Mouse (Mus musculus): ENCODE measurements around the gene Flrt1. TPM values are rescaled to one million over a fixed set of nuclear protein-coding genes. Genes with fewer than 3 reads are reported as not detected.

Flrt1 gene
- total and polyA plus RNA-seq, 3 experiments, result not detected

DNA sequence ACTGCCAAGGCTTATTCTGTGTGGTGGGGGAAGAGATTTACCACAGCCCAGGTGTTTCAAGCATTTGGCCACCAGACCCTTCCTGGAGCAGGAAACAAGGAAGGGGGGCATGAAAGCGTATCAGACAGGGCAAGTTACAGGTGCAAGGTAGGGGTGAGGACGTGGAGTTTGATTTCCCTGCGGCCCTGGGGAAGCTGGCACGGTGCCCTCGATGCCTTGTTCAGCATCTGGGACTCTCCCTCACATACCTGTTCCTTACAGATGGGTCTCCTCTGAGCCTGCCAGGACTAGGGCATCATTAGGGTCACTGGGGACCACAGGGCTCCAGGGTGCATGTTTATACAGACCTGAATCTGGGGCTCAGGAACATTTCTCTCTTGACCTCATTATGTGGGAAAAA lies 12.8 kb downstream of the Flrt1 start:
- H3K4me1 ChIP-seq (ENCODE audit: control insufficient read depth in 1 of 2, insufficient read depth in 2 of 2), result peaks cover 0 to 9% of the 10 kb centered on the region in 2 experiments; a peak in 2 of 4 replicates
- H3K9ac ChIP-seq (ENCODE audit: insufficient read depth, low read depth), result no peak overlapping the region
- no peaks in the 10 kb centered on the region for H3K9me3 ChIP-seq (replicated peaks; ENCODE audit: low read length)
- in situ Hi-C loops (cut with MboI; ENCODE audit: low pct_ligation_motif_present, low pct_unique_long_range_greater_than_20kb, low sequenced_read_pairs), result no loop called here
- no peaks in the 10 kb centered on the region for H3K36me3 ChIP-seq (replicated peaks in 1 of 2; ENCODE audit: control insufficient read depth in 1 of 2, insufficient read depth in 1 of 2, low read length in 1 of 2)
- H3K27me3 ChIP-seq (replicated peaks), result peaks cover 92% of the 10 kb centered on the region
- no peaks in the 10 kb centered on the region for H3K79me2 ChIP-seq (replicated peaks; ENCODE audit: control insufficient read depth, extremely low read depth, insufficient read depth, poor library complexity, severe bottlenecking)
- DNase-seq (ENCODE audit: extremely low read depth), result no peak
- no peak overlapping the region for H3K4me2 ChIP-seq (ENCODE audit: insufficient read depth, low read depth, poor library complexity, severe bottlenecking)
- TF ChIP-seq HCFC1 (IDR thresholded peaks at IDR 0.05; ENCODE audit: low read depth, low read length) (no peak), MXI1 (IDR thresholded peaks at IDR 0.05; ENCODE audit: low read depth, low read length) (no peak), ZC3H11A (IDR thresholded peaks at IDR 0.05; ENCODE audit: low read depth, low read length) (no peak), USF2 (conservative IDR thresholded peaks at IDR 0.05; ENCODE audit: low read depth, low read length) (no peak), CTCF (conservative IDR thresholded peaks at IDR 0.05 in 1 of 2, IDR thresholded peaks at IDR 0.05 in 1 of 2; ENCODE audit: low read depth in 2 of 2, low read length in 2 of 2) (no peak), GABPA (IDR thresholded peaks at IDR 0.05; ENCODE audit: insufficient replicate concordance, low read depth, low read length) (no peak), USF1 (IDR thresholded peaks at IDR 0.05; ENCODE audit: low read depth, low read length) (no peak), JUN (IDR thresholded peaks at IDR 0.05; ENCODE audit: insufficient read depth, low read depth, low read length) (no peak), KAT2A (IDR thresholded peaks at IDR 0.05; ENCODE audit: insufficient replicate concordance, low read length) (no peak)
- H3K4me3 ChIP-seq (replicated peaks in 1 of 3; ENCODE audit: low read depth in 2 of 3, low read length in 2 of 3, poor library complexity in 1 of 3), result no peak overlapping the region
- no peak overlapping the region for H3K27ac ChIP-seq (ENCODE audit: insufficient read depth, low read depth)
- dilution Hi-C loops (cut with MboI; ENCODE audit: extremely low pct_ligation_motif_present, extremely low pct_unique_long_range_greater_than_20kb, low sequenced_read_pairs), result no loop called here

DNA sequence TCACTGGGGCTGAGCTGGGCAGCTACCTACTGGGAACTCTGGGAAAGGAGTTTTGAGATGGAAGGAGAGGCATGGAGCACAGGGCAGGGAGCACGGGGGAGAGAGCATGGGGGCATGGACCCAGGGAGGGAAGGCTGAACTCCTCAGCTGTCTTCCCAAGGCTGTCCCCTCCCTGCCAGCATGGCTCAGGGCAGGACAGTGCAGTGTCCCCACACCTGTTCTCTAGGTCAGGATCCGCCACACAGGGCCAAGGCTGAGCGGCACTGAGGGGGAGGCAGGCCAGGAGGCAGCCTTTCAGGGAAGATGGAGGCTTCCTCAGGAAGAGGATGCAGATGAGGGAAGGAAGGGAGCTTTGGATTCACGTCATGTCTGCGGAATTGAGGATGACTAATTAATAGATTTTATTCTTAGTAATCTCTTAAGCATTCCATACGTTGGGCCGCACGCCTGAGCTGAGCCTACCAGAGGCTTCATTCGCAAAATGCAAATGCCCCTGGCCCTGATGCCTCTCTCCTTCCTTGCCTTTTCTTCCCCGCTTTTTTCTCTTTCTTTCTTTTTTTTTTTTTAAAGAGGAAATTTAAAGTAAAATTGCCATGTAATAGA lies 14.0 kb downstream of the Flrt1 start:
- Histone ChIP-seq H3K27ac (ENCODE audit: insufficient read depth, low read depth) (no peak overlapping the region), H3K9ac (ENCODE audit: insufficient read depth, low read depth) (no peak overlapping the region), H3K9me3 (replicated peaks; ENCODE audit: low read length) (no peaks in the 10 kb centered on the region), H3K79me2 (replicated peaks; ENCODE audit: control insufficient read depth, extremely low read depth, insufficient read depth, poor library complexity, severe bottlenecking) (no peaks in the 10 kb centered on the region), H3K4me2 (ENCODE audit: insufficient read depth, low read depth, poor library complexity, severe bottlenecking) (no peak overlapping the region), H3K4me1 (ENCODE audit: control insufficient read depth in 1 of 2, insufficient read depth in 2 of 2) (peaks cover 0 to 10% of the 10 kb centered on the region in 2 experiments; a peak in 2 of 4 replicates), H3K27me3 (replicated peaks) (peaks cover 92% of the 10 kb centered on the region), H3K36me3 (replicated peaks in 1 of 2; ENCODE audit: control insufficient read depth in 1 of 2, insufficient read depth in 1 of 2, low read length in 1 of 2) (no peaks in the 10 kb centered on the region), H3K4me3 (replicated peaks in 1 of 3; ENCODE audit: low read depth in 2 of 3, low read length in 2 of 3, poor library complexity in 1 of 3) (no peak overlapping the region)
- no peak for DNase-seq (ENCODE audit: extremely low read depth)
- in situ Hi-C loops (cut with MboI; ENCODE audit: low pct_ligation_motif_present, low pct_unique_long_range_greater_than_20kb, low sequenced_read_pairs) (no loop called here), dilution Hi-C loops (cut with MboI; ENCODE audit: extremely low pct_ligation_motif_present, extremely low pct_unique_long_range_greater_than_20kb, low sequenced_read_pairs) (no loop called here)
- TF ChIP-seq ETS1 (conservative IDR thresholded peaks at IDR 0.05; ENCODE audit: low read depth, low read length), result no peak
- no peak for TF ChIP-seq TBP (conservative IDR thresholded peaks at IDR 0.05; ENCODE audit: low read depth, low read length)

DNA sequence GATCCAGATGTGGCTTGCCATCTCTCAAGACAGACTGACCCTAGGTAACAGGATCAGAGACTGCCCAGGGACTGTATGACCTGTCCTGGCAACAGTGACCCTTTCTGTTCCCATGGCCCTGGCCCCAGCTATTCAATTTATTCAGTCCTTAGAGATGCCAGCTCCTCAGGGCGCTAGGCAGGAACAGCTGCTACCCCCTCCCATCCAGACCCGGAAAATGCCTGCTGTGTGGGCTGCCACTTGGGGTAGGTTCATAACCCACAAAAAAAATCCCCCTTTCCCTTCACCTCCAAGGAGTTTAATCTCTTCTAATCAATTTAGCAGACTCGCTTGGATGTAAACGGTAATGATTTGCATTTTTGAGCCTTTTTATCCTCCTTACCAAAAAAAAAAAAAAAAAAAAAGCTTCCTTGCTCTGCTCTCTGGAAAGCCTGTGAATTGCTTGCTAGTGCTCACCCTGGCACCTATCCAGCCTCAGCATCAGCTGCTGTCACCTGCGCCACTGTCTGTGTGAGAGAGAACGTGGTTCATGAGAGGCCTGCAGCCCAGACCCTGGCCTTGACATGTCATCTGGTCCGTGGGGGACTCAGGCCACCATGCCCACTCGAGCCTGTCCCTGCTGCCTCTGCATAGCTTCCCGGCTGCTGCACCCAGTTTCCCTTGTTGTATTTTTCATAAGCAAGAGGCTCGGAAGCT lies 15.0 kb downstream of the Flrt1 start:
- peaks cover 92% of the 10 kb centered on the region for H3K27me3 ChIP-seq (replicated peaks)
- in situ Hi-C loops (cut with MboI; ENCODE audit: low pct_ligation_motif_present, low pct_unique_long_range_greater_than_20kb, low sequenced_read_pairs) (no loop called here), dilution Hi-C loops (cut with MboI; ENCODE audit: extremely low pct_ligation_motif_present, extremely low pct_unique_long_range_greater_than_20kb, low sequenced_read_pairs) (no loop called here)
- peaks cover 0 to 10% of the 10 kb centered on the region in 2 experiments; a peak in 2 of 4 replicates for H3K4me1 ChIP-seq (ENCODE audit: control insufficient read depth in 1 of 2, insufficient read depth in 2 of 2)
- no peak for DNase-seq (ENCODE audit: extremely low read depth)
- H3K9ac ChIP-seq (ENCODE audit: insufficient read depth, low read depth), result no peak overlapping the region
- H3K4me3 ChIP-seq (replicated peaks in 1 of 3; ENCODE audit: low read depth in 2 of 3, low read length in 2 of 3, poor library complexity in 1 of 3), result no peak overlapping the region
- no peak overlapping the region for H3K4me2 ChIP-seq (ENCODE audit: insufficient read depth, low read depth, poor library complexity, severe bottlenecking)
- H3K36me3 ChIP-seq (replicated peaks in 1 of 2; ENCODE audit: control insufficient read depth in 1 of 2, insufficient read depth in 1 of 2, low read length in 1 of 2), result no peaks in the 10 kb centered on the region
- H3K79me2 ChIP-seq (replicated peaks; ENCODE audit: control insufficient read depth, extremely low read depth, insufficient read depth, poor library complexity, severe bottlenecking), result no peaks in the 10 kb centered on the region
- no peak for TF ChIP-seq UBTF (IDR thresholded peaks at IDR 0.05; ENCODE audit: low read depth, low read length)
- no peak for TF ChIP-seq CHD2 (IDR thresholded peaks at IDR 0.05; ENCODE audit: low read length)
- TF ChIP-seq KAT2A (IDR thresholded peaks at IDR 0.05; ENCODE audit: insufficient replicate concordance, low read length), result no peak
- no peak for TF ChIP-seq SIN3A (IDR thresholded peaks at IDR 0.05; ENCODE audit: low read length)
- no peak for TF ChIP-seq GABPA (IDR thresholded peaks at IDR 0.05; ENCODE audit: insufficient replicate concordance, low read depth, low read length)
- no peak for TF ChIP-seq ETS1 (conservative IDR thresholded peaks at IDR 0.05; ENCODE audit: low read depth, low read length)
- TF ChIP-seq HCFC1 (IDR thresholded peaks at IDR 0.05; ENCODE audit: low read depth, low read length), result no peak
- TF ChIP-seq TBP (conservative IDR thresholded peaks at IDR 0.05; ENCODE audit: low read depth, low read length), result no peak
- TF ChIP-seq MAX (IDR thresholded peaks at IDR 0.05; ENCODE audit: low read length), result no peak
- no peak for TF ChIP-seq ELF1 (IDR thresholded peaks at IDR 0.05; ENCODE audit: low read depth, low read length)
- TF ChIP-seq MXI1 (IDR thresholded peaks at IDR 0.05; ENCODE audit: low read depth, low read length), result no peak
- no peak for TF ChIP-seq ZKSCAN1 (IDR thresholded peaks at IDR 0.05; ENCODE audit: borderline replicate concordance, low read depth, low read length)
- no peak for TF ChIP-seq ZC3H11A (IDR thresholded peaks at IDR 0.05; ENCODE audit: low read depth, low read length)
- no peak for TF ChIP-seq USF1 (IDR thresholded peaks at IDR 0.05; ENCODE audit: low read depth, low read length)
- H3K27ac ChIP-seq (ENCODE audit: insufficient read depth, low read depth), result no peak overlapping the region
- H3K9me3 ChIP-seq (replicated peaks; ENCODE audit: low read length), result no peaks in the 10 kb centered on the region

All from CH12.LX (cell line).